Mouse (Mus musculus): ENCODE results near the gene Dnaaf1.

DNA sequence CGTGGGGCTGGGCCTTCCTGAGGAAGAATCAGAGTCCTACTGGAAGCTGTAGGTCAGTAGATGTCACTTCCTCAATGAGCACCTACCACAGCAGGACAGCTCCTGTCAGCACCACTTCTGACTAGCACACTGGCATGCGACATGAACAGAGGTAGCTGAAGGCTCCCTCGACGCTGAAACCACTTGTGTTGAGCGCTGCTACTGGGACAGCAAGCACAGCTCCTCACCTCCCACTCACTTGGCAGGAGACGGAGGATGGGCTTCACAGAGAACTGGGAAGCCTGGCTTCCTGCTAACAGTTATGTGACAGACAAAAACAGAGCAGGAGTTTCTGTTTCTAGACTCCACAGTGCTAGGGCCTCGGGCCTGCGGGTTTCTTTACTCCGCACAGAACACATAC is 43.1 kb upstream of the Dnaaf1 start:
- TF ChIP-seq POLR2A (IDR thresholded peaks at IDR 0.05; ENCODE audit: borderline replicate concordance, control insufficient read depth, low read depth, low read length), result no peak
- TF ChIP-seq CTCF (IDR thresholded peaks at IDR 0.05; ENCODE audit: control insufficient read depth, insufficient read depth, low read length), result no peak

Data from bone marrow, adult 2 months (tissue).